Mouse (Mus musculus) right cerebral cortex, postnatal 10 days (tissue): ENCODE results near the gene Dkk3.
A peak's percentile ranks its signal among the peaks of the same experiment; 100 is the strongest.
"Not testable (repeated sequence)": the region's sequence is repeated elsewhere in the genome, so short reads cannot be mapped to it uniquely, and the experiment has no call there.

Experiments used
- DNase-seq, 2 experiments: peaks; one replicate each; pipeline ENCODE4 v3.0.0; 2021; ENCODE audit warnings: low spot score in 2 of 2

Dkk3 gene

GRCm38 (mm10) chr7:112130660-112131059 lies 28.2 kb downstream of the Dkk3 start:
- DNase-seq, result no peak

DNA sequence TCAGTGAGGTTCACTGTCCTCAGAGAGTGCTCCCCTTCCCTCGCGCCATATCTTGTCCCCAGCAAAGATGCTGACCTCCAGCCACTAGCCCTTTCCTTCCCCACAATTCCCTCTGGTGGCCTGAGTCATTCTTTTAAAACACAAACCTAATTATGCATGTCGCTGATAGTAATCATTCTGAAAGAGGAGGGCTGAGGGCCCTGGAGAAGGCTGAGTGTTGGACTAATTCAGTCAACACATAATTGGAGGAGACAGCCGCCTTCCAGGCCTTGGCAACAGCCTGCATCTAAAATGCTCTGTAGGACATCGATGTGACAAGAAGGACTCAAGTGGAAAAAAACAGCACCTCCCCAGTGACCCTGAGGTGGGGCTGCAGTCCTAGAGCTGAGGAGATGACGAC lies 29.0 kb downstream of the Dkk3 start:
- no peak for DNase-seq

GRCm38 (mm10) chr7:112128810-112129209 lies 30.0 kb downstream of the Dkk3 start:
- DNase-seq, result no peak

DNA sequence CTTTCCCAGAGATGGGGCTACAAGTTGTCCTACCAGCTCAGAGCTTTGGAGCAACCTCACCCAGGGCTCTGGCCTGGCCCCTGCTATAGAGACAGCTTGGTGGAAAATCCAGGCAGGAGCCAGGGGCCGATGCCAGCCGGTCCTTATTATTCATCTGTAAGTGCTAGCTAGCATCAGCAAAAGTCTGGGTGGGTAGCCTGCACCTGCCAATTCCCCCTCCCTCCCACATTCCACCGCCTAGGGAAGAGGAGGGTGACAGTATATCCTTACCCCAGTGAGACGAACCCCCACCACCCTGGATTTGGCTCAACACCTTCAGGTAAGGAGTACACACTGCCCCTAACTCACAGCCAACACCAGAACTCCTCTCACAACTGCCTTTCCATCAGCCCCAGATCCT lies 30.9 kb downstream of the Dkk3 start:
- no peak for DNase-seq

DNA sequence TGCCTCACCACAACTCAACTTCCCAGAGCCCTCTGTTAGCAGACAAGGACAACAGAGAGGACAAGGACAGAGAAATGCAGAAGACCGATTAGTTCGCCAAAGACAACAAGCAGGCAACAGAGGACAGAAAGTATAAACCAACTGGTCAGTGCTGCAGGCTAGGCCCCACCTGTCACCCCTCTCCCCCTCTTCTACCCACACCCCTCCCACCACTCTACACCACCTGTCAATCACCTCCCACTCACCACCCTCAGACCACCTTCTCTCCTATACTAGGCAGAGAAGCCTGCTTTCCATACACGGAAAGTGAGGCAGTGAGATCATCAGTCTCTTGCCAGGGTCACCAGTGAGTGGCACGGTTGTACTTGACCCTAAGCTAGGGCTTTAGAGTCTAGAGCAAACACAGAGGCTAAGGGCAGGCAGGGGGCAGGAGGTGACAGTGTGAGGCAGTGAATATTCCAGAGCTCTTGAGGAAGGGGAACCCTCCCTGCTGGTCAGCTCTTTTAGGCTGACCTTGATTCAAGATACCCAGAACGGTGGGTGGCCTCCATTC lies 31.7 kb downstream of the Dkk3 start:
- no peak for DNase-seq

- DNase-seq, result no peak
These were observed 33.1 kb downstream of the Dkk3 start for GRCm38 (mm10) chr7:112125625-112126260.

- no peak for DNase-seq
These were observed 35.2 kb downstream of the Dkk3 start for GRCm38 (mm10) chr7:112123612-112124011.

DNA sequence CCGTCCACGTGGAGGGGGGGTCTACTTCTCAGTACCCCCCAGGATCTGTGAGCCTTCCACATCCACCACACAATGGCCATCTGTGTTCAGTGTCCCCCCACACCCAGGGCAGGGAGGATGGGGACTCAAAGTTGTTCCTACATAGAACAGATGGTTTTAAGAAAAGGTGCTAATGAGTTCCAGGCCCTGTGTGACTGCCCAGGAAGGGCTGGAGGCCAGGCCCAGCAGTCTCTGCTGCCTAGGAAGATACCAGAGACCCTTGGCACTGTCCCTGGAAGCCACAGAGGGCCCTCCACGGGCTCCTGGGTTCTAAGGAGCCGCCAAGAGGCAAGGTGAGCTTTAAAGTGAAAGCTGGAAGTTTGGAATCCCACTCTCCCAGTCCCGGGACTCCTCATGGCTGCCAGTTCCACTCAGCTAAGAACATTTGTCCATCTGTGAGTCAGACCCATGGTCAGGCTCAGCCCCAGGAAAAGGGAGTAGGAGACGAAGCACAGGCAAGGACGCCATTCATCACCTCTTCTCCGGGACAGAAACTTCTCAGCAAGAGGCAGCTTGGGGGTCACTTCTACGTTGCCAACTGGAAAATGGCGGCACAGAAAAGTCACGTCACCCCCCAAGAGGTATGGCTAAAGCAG lies 36.9 kb downstream of the Dkk3 start:
- DNase-seq, result no peak

- DNase-seq, result no peak
These were observed 37.7 kb downstream of the Dkk3 start for GRCm38 (mm10) chr7:112120861-112121810.

DNA sequence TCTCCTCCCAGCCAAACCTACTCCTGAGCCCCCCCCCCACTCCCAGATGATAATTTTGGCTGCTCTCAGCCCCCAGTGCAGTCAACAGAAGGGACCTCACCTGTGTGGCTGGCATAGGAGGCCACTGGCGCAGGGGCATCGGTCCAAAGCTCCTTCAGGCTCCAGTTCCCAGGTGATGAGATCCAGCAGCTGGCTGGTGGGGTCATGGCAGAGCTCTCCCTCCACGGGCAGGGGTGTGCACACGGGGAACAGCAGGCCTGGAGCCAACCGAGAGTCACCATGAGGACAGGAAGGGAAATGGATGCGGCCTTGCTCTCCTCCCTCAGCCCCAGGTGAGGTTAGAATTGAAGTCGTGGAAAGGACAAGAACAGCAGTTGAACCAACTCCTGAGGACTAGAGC lies 39.6 kb downstream of the Dkk3 start:
- no peak for DNase-seq

- DNase-seq, result no peak
These were observed 40.8 kb downstream of the Dkk3 start for GRCm38 (mm10) chr7:112118086-112118485.

DNA sequence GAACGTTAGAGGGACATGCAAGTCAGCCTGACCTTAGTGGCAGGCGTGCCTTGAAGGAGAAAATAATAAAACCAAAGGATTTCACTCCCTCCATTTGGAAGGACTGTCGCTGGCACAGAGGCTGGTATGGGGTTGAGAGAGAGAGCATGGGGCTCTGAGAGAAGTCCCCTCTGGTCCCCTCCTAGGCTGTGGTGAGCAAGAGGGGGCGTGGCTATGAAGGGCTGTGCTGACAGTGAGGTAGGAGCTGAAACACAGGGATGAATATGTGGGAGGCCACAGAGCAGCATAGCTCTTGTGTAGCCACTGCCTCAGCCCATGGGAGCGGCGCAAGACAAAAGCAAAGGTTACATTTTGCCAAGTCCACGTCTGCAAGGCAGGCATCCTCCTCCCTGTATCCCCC lies 41.4 kb downstream of the Dkk3 start:
- no peak for DNase-seq

DNA sequence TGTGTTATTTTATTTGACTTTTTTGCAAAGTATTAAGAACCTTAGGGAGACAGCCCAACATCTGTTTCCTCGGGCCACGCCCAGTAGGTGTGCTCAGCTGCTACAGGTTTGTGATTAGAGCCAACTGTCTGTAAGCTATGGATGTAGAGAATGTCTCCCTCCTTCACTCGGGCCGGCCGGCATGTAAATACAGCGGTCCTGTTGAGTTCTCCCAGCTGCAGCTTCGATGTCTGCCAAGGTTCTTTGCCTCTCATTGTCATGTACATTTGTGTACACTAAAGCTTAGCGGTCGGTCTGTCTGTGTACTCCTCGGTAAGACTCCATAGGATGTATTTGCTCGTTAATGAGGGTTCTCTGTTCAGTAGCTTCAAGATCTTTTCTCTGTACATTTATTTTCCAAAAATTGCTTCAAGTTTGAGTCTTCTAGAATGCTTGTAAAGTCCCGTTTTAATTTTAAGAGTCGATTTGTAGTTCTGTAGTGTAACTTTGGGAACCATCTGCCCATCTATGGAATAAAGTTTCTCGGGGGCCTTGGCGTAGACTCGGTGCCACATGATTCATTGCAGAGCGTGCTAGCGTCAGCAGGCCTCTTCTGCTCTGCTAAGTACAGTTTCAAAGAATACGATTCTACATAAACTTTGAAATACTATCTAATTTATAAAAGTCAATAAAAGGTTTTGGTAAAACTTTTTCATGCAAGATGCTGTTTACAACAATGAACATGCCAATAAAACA lies 48.1 kb downstream of the Dkk3 start:
- DNase-seq, result no peak

GRCm38 (mm10) chr7:112108757-112109156 lies 50.1 kb downstream of the Dkk3 start:
- no peak for DNase-seq

- DNase-seq, result no peak
These were observed 55.0 kb downstream of the Dkk3 start for GRCm38 (mm10) chr7:112103816-112104215.

DNA sequence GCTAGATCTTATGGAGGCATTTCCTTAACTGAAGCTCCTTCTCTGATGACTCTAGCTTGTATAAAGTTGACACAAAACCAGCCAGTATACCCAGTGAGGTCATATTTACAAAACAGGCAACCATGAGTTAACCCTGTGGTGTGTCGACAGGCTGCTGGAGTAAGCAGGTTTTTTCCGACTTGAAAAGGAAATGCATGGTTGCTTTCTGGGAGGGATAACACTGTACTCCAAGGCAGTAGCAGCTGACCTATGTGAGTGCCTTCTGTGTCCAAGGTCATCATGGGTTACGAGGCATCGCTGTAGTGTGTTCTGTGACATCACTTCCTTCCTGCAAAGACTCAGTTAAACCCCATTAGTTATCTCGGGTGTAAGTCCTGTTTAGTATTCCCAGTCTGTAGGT lies 55.9 kb downstream of the Dkk3 start:
- DNase-seq, result no peak

DNA sequence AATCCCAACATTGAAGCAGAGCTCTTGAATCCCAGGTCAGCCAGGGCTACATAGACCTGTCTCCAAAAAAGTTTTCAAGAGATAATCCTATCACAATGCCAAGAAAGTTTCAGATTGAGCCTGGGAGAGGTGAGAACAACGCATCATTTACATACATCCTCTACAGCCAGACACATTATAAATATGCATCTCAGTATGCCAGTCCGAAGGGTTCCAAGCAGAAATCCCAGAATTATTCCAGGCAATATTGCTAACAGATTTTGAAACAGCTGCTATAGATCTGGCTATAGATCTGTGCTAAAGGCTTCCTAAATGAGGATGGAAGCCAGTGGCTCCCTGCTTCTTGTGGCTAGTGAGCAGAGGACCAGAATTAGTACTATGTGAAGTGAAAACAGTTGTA lies 58.0 kb downstream of the Dkk3 start:
- no peak for DNase-seq

DNA sequence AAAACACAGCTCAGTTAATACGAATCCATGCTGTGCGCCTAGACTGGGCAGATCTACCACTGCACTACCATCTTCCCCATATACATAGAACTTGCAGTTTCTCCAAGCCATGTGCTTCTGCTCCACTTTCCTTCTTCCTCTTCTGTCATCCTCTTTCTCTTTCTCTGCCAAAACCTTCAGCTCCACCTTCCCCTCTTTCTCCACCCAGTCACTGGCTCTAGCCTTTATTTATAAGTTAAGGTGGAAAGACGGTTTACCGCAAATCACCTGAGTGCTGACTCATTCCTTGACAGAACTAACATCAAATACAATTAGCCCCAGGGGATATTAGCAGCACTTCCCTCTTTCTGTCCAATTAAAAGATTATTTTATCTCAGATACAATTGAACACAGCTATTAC lies 63.9 kb downstream of the Dkk3 start:
- not testable (repeated sequence) for DNase-seq

DNA sequence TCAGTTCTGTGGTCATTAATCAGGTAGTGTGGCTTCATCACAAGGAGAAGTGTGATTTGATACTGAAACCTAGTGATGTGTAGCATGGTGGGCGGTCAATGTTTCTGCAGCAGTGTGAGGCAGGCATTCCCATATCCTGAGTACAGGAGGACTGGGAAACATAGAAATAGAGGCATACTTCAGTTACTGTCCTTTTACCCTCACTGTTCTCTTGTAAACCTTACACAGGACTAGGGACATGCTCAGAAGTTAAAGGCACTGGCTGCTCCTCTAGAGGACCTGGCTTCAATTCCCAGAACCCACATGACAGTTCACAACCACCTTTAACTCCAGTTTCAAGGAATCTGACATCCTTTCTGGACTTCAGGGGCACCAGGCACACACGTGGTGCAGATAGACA lies 72.7 kb downstream of the Dkk3 start:
- DNase-seq, result no peak

GRCm38 (mm10) chr7:112085062-112085461 lies 73.8 kb downstream of the Dkk3 start:
- DNase-seq, result peak; percentile 83 to 89

DNA sequence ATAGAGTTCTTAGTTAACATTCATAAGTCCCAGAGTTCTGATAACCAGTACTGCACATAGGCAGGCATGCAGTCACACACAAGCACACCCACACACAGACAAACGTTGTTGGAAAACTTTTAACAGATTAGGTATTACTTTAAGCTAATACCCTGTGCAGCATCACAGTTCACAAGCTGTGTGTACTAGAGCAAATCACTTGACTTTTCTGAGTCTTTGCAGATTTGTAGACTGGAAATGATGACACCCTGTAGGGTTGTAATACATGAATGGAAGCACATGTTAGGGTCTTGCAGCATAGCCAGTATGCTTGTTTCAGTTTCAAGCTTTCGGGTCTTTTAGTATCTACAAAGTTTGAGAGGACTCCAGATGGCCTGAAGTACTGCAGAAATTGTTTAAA lies 74.6 kb downstream of the Dkk3 start:
- no peak for DNase-seq

DNA sequence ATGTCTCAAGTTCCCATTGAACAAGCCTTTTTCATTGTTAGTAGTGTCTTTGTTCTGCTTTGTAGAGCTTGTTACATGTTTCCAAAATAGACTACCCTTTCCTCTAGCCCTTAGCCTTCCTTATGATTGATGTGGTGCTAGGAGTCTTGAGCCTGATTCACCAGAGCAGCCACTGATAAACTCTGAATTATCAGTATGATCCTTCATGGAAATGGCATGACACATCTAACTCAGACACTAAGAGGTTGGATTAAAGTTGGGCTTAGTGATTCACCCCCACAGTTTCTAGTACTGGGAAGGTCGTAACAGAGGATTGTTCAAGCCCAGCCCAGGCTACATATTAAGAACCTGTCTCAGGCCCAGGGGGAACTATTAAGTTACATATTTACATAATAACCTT lies 76.2 kb downstream of the Dkk3 start:
- DNase-seq, result no peak
